ENCODE assay signal across 20 mouse cellular contexts in the genomic region with DNA sequence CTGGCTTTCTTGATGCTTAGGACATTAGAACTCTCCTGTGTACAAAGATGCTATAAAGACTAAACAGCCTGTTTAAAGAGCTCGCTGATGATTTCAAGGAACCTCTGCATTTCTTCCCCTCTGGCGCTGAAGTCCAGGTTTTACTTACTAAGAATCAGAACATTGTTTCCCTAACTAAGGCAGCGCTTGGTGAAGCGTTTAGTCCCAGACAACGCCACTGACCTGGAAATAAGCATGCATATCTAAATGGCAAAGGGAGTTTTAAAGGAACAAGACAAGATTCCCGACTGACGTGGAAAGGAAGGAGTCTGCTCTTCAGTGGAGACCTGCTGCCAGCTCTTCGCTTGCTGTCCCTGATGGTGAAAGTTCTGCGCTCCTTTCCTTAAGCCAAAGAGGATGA.
A peak's percentile ranks its signal among the peaks of the same experiment; 100 is the strongest.
DNase-seq lines count a peak whose midpoint lies in the region; ATAC-seq and TF ChIP-seq lines count a peak whose summit lies in the region.
"Had no signal": no experiment of that assay in that cellular context is flagged by ENCODE, and none has a peak within 500 bp of the region (broad histone marks: within the 10 kb centered on the region; RNA-seq: fewer than 3 reads in every experiment).

No protein-coding gene starts in this region.

- no peak overlapping the region for H3K27ac ChIP-seq in kidney, adult 2 months (ENCODE audit: insufficient read depth, low read depth, low read length)
- no peak overlapping the region for H3K27ac ChIP-seq in kidney, embryonic 14.5 days (ENCODE audit: low read depth, low read length)
- H3K27ac ChIP-seq in kidney, postnatal 0 days: no peak overlapping the region
- H3K27ac ChIP-seq: embryonic facial prominence, embryonic 12.5 days; heart, adult 2 months; heart, embryonic 15.5 days had no signal

- no peak for TF ChIP-seq POLR2A in kidney, adult 2 months (IDR thresholded peaks at IDR 0.05; ENCODE audit: low read depth, low read length)

- no peaks in the 10 kb centered on the region for H3K4me1 ChIP-seq in kidney, adult 2 months (ENCODE audit: control insufficient read depth, insufficient read depth, low read length)
- no peaks in the 10 kb centered on the region for H3K4me1 ChIP-seq in kidney, embryonic 14.5 days (ENCODE audit: control insufficient read depth, insufficient read depth, low read length)
- 0 out of 2 replicates have a peak, but pooled peaks cover 4% of the 10 kb centered on the region for H3K4me1 ChIP-seq in kidney, postnatal 0 days (replicated peaks; ENCODE audit: insufficient read depth, low read length)
- H3K4me1 ChIP-seq: embryonic facial prominence, embryonic 12.5 days; heart, embryonic 15.5 days had no signal

- ATAC-seq in kidney, embryonic 14.5 days (ENCODE audit: low FRiP score, low TSS enrichment): no peak
- ATAC-seq in kidney, postnatal 0 days (replicated peaks; ENCODE audit: low FRiP score, low read depth): no peak
- ATAC-seq: forebrain, embryonic 16.5 days had no signal

- no peaks in the 10 kb centered on the region for H3K36me3 ChIP-seq in kidney, adult 2 months (ENCODE audit: control insufficient read depth, insufficient read depth, low read length)
- no peaks in the 10 kb centered on the region for H3K36me3 ChIP-seq in kidney, embryonic 14.5 days (ENCODE audit: control insufficient read depth, insufficient read depth, low read length)
- no peaks in the 10 kb centered on the region for H3K36me3 ChIP-seq in kidney, postnatal 0 days (ENCODE audit: insufficient read depth, low read length)
- H3K36me3 ChIP-seq: embryonic facial prominence, embryonic 12.5 days; heart, embryonic 15.5 days had no signal

- no peaks in the 10 kb centered on the region for H3K27me3 ChIP-seq in kidney, adult 2 months (replicated peaks; ENCODE audit: control insufficient read depth, insufficient read depth, low read length)
- H3K27me3 ChIP-seq in kidney, embryonic 14.5 days (ENCODE audit: control insufficient read depth, insufficient read depth, low read length): no peaks in the 10 kb centered on the region
- no peaks in the 10 kb centered on the region for H3K27me3 ChIP-seq in kidney, postnatal 0 days (ENCODE audit: insufficient read depth, low read length)
- H3K27me3 ChIP-seq: embryonic facial prominence, embryonic 12.5 days; heart, embryonic 15.5 days had no signal

- no peak overlapping the region for H3K4me2 ChIP-seq in kidney, embryonic 14.5 days (replicated peaks; ENCODE audit: low read depth, low read length)
- H3K4me2 ChIP-seq in kidney, postnatal 0 days (ENCODE audit: low read length): no peak overlapping the region
- H3K4me2 ChIP-seq: embryonic facial prominence, embryonic 12.5 days; heart, embryonic 11.5 days; heart, embryonic 15.5 days had no signal

- WGBS in kidney, adult 2 months: 47% methylated on average over 9 of the region's 9 CpGs
- WGBS in kidney, embryonic 14.5 days: 50% methylated on average over 9 of the region's 9 CpGs
- 57% methylated on average over 9 of the region's 9 CpGs for WGBS in kidney, postnatal 0 days

- peak; percentile 50 for DNase-seq in kidney, adult 2 months
- peak; percentile 4 for DNase-seq in right cerebral cortex, postnatal 25 days
- DNase-seq in right cerebral cortex, postnatal 36 days (ENCODE audit: low spot score in 2 of 2): no peak
- DNase-seq in kidney, postnatal 0 days (ENCODE audit: low spot score): peak; percentile 23
- DNase-seq in retina, postnatal 1 day: peak; percentile 74
- DNase-seq in lung, postnatal 14 days: no peak
- DNase-seq in cerebellum, adult 11-12 months: no peak
- DNase-seq: adrenal gland, adult 8-10 months; adrenal gland, postnatal 36 days; cerebellum, adult 11 months; cerebellum, adult 9-10 months; cerebellum, postnatal 25 days; gastrocnemius, postnatal 10 days; heart, adult 2 months; heart, postnatal 14 days had no signal

- no peaks in the 10 kb centered on the region for H3K9me3 ChIP-seq in kidney, embryonic 14.5 days (ENCODE audit: control insufficient read depth, low read length)
- H3K9me3 ChIP-seq in kidney, postnatal 0 days (replicated peaks; ENCODE audit: low read length): no peaks in the 10 kb centered on the region
- H3K9me3 ChIP-seq: embryonic facial prominence, embryonic 12.5 days; heart, embryonic 15.5 days had no signal

- H3K9ac ChIP-seq in kidney, embryonic 14.5 days (ENCODE audit: low read depth, low read length): no peak overlapping the region
- H3K9ac ChIP-seq in kidney, postnatal 0 days (ENCODE audit: low read depth, low read length): no peak overlapping the region
- H3K9ac ChIP-seq: embryonic facial prominence, embryonic 12.5 days; heart, embryonic 15.5 days had no signal

- no peak overlapping the region for H3K4me3 ChIP-seq in kidney, adult 2 months (ENCODE audit: insufficient read depth, low read depth, low read length)
- no peak overlapping the region for H3K4me3 ChIP-seq in kidney, embryonic 14.5 days (ENCODE audit: low read length)
- H3K4me3 ChIP-seq in kidney, postnatal 0 days (replicated peaks; ENCODE audit: low read depth, low read length): no peak overlapping the region
- H3K4me3 ChIP-seq: embryonic facial prominence, embryonic 12.5 days; heart, adult 2 months; heart, embryonic 15.5 days had no signal

- no peak for TF ChIP-seq CTCF in kidney, adult 2 months (conservative IDR thresholded peaks at IDR 0.05; ENCODE audit: insufficient read depth, insufficient read length, low read depth, low read length)
- no peak for TF ChIP-seq CTCF in kidney, postnatal 0 days (IDR thresholded peaks at IDR 0.05; ENCODE audit: low read depth)

Comparison
In these comparisons a context has a peak if more than half of its experiments do, and no peak if none do; other contexts are left out.
1. DNase-seq: peak in kidney, adult 2 months (single experiment), right cerebral cortex, postnatal 25 days (single experiment), kidney, postnatal 0 days (single experiment) and retina, postnatal 1 day (single experiment); none in right cerebral cortex, postnatal 36 days (0 of 2), lung, postnatal 14 days (single experiment) and cerebellum, adult 11-12 months (single experiment).